Mouse (Mus musculus) stomach, embryonic 15.5 days (tissue): Measurements from ENCODE around the gene Schip1. TPM values are rescaled to one million over a fixed set of nuclear protein-coding genes. Genes with fewer than 3 reads are reported as not detected.

Source experiments
- ATAC-seq: fragments of 200-750 bp; cut with Nextera tagmentation; 2 replicates; pipeline ENCODE4 v1.8.0; 2017; ENCODE audit warnings: low read depth, moderate number of reproducible peaks, moderate TSS enrichment; ENCODE audit not compliant: insufficient read depth, low FRiP score
- H3K27ac ChIP-seq: fragments of 300-500 bp; sonication (generic); 2 replicates; pipeline ENCODE4 v1.5.1; 2015; ENCODE audit warnings: mild to moderate bottlenecking, inconsistent platforms
- H3K27me3 ChIP-seq: fragments of 300-500 bp; sonication (generic); replicated peaks from 2 replicates; pipeline ENCODE4 v1.6.1; 2015; ENCODE audit warnings: inconsistent platforms
- H3K36me3 ChIP-seq: fragments of 300-500 bp; sonication (generic); 2 replicates; pipeline ENCODE4 v1.6.1; 2015; ENCODE audit warnings: inconsistent platforms
- H3K4me1 ChIP-seq: fragments of 300-500 bp; sonication (generic); 2 replicates; pipeline ENCODE4 v1.6.1; 2015; ENCODE audit warnings: inconsistent platforms
- H3K4me2 ChIP-seq: fragments of 300-500 bp; sonication (generic); 2 replicates; pipeline ENCODE4 v1.6.1; 2015; ENCODE audit warnings: mild to moderate bottlenecking, inconsistent platforms
- H3K4me3 ChIP-seq: fragments of 300-500 bp; sonication (generic); replicated peaks from 2 replicates; pipeline ENCODE4 v1.5.1; 2015; ENCODE audit warnings: inconsistent platforms
- H3K9ac ChIP-seq: fragments of 300-500 bp; sonication (generic); 2 replicates; pipeline ENCODE4 v1.6.1; 2015; ENCODE audit warnings: inconsistent platforms
- H3K9me3 ChIP-seq: fragments of 300-500 bp; sonication (generic); 2 replicates; pipeline ENCODE4 v1.6.1; 2016; ENCODE audit warnings: inconsistent platforms
- WGBS: fragments of 180-500 bp; shearing (Covaris S2); methylation state at CpG from one replicate; pipeline ENCODE4 v1.1.7; 2015; 5-methylcytosine and 5-hydroxymethylcytosine counted together
- polyA plus RNA-seq: library from polyadenylated mRNA; unstranded; fragments of >200 nt; fragmentation: Nextera tagmentation; extraction: Ambion mirVana; gene quantifications from 2 replicates; pipeline ENCODE4 v1.2.1, GENCODE M21; 2015

Schip1 gene
- polyA plus RNA-seq, 1 experiment from 2014 or later: 49.4 TPM

DNA sequence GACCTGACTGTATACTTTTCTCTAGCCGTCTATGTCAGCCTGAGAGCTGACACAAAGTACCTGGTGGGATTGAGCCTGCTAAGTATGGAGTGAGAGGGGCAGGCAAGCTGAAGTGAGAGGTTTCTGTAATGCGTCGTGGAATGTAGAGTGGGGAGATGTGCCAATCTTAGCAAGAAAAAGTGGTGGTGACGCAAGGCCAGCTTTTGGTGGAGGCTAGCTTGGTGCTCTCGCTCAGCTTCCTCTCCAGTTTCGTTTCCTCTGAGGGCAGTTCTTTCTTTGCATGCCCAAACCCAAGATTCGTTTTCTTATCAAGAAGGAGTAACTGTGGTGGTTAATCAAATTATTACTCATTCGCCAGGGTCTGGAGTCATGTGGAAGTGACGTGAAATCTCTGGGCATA is 492.3 kb downstream of the Schip1 start:
- Histone ChIP-seq H3K36me3 (no peaks in the 10 kb centered on the region), H3K4me2 (no peak overlapping the region), H3K4me3 (no peak overlapping the region), H3K9ac (no peak overlapping the region), H3K4me1 (0 out of 2 replicates have a peak, but pooled peaks cover 3% of the 10 kb centered on the region), H3K9me3 (no peaks in the 10 kb centered on the region), H3K27me3 (no peaks in the 10 kb centered on the region), H3K27ac (no peak overlapping the region)
- 89% methylated on average over 9 of the region's 9 CpGs for WGBS
- ATAC-seq: no peak

DNA sequence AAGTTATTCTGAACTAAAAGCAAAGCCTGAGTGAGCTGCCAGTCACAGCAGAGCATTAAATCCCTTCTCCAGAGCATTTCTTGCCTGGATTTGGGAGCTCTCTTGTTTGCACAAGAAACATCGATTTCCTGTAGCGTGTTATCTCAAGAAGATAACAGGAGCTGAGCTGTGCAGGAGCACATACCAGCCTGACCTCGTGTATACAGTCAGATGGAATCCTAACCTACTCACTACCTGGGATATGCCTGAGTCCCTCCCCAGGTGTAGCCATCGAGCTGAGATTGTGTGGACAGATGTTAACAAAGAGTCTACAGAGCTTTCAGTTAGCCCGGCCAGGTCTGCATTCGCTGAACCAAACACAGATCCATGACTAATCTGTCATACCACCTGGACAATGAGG is 494.1 kb downstream of the Schip1 start:
- peak; percentile 50; the same call in 1 of the 2 replicates for ATAC-seq
- Histone ChIP-seq H3K4me3 (no peak overlapping the region), H3K4me1 (0 out of 2 replicates have a peak, but pooled peaks cover 3% of the 10 kb centered on the region), H3K27me3 (no peaks in the 10 kb centered on the region), H3K27ac (no peak overlapping the region), H3K9ac (no peak overlapping the region), H3K9me3 (no peaks in the 10 kb centered on the region), H3K4me2 (no peak overlapping the region), H3K36me3 (no peaks in the 10 kb centered on the region)
- WGBS: 40% methylated on average over 6 of the region's 6 CpGs

GRCm38 (mm10) chr3:68560057-68560456 is 495.5 kb downstream of the Schip1 start:
- 79% methylated on average over 5 of the region's 5 CpGs for WGBS
- no peak overlapping the region for H3K4me3 ChIP-seq
- H3K27me3 ChIP-seq: no peaks in the 10 kb centered on the region
- 0 out of 2 replicates have a peak, but pooled peaks cover 3% of the 10 kb centered on the region for H3K4me1 ChIP-seq
- no peaks in the 10 kb centered on the region for H3K9me3 ChIP-seq
- no peak overlapping the region for H3K4me2 ChIP-seq
- no peak for ATAC-seq
- no peak overlapping the region for H3K9ac ChIP-seq
- no peaks in the 10 kb centered on the region for H3K36me3 ChIP-seq
- no peak overlapping the region for H3K27ac ChIP-seq

DNA sequence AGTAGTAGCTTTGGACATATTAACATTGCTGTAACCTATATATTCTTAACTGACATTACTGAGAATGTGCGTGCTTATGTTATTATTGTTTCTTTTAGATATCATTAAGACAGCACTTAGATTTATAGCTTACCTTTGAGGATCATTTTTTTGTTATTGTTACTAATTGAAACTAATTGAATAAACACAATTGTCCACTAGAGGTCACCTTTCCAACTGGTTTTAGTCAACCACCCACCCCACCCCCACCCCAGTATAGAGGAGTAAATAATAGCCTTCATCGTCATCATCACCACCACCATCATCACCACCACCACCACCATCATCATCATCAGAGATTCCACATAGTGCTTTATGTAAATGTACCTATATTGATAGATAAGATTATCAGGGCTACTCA is 498.2 kb downstream of the Schip1 start:
- H3K27me3 ChIP-seq: no peaks in the 10 kb centered on the region
- H3K4me1 ChIP-seq: 0 out of 2 replicates have a peak, but pooled peaks cover 3% of the 10 kb centered on the region
- no peak overlapping the region for H3K27ac ChIP-seq
- no peak overlapping the region for H3K4me2 ChIP-seq
- WGBS: 74% methylated on average over 2 of the region's 2 CpGs
- ATAC-seq: no peak
- H3K9ac ChIP-seq: no peak overlapping the region
- no peaks in the 10 kb centered on the region for H3K9me3 ChIP-seq
- H3K36me3 ChIP-seq: no peaks in the 10 kb centered on the region
- no peak overlapping the region for H3K4me3 ChIP-seq

- no peak overlapping the region for H3K4me3 ChIP-seq
- no peak for ATAC-seq
- no peaks in the 10 kb centered on the region for H3K27me3 ChIP-seq
- no peaks in the 10 kb centered on the region for H3K9me3 ChIP-seq
- H3K4me2 ChIP-seq: no peak overlapping the region
- no peaks in the 10 kb centered on the region for H3K36me3 ChIP-seq
- H3K4me1 ChIP-seq: 0 out of 2 replicates have a peak, but pooled peaks cover 2% of the 10 kb centered on the region
- 65% methylated on average over 8 of the region's 8 CpGs for WGBS
- H3K27ac ChIP-seq: no peak overlapping the region
- no peak overlapping the region for H3K9ac ChIP-seq
Observed at GRCm38 (mm10) chr3:68563922-68564321, 499.3 kb downstream of the Schip1 start.

DNA sequence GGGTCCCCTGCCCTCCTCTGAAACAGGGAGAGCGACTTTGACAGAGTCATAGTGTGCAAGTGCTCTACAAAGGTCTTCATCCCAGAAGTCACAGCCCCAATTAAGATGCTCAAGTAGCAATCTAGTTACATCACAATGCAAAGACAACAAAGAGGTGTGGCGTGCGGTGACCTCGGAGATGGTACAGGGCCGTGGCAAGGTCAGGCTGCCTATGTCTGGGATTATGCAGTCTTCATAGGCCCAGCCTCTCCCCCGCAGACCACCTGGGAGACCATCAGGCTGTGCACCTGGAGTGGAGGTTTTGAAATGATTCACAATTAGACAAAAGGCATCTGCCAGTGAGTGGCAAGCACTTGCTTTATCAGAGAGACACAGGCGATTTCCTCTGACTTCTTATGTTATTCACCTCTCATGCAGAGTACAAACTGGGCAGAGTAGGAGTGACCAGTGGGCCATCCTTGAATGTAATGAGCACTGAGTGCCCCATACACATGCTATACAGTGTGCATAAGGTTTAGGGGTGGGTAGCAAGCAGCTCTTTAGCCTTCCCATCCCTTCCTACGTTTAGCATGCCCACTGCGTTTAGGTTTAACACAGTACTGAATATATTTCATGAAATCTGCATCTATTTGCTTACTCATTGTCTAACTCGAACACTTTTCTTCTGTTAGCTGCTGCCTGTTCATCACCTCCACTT is 500.5 kb downstream of the Schip1 start:
- H3K4me3 ChIP-seq: no peak overlapping the region
- H3K9me3 ChIP-seq: no peaks in the 10 kb centered on the region
- H3K4me2 ChIP-seq: no peak overlapping the region
- WGBS: 75% methylated on average over 10 of the region's 10 CpGs
- no peaks in the 10 kb centered on the region for H3K27me3 ChIP-seq
- no peaks in the 10 kb centered on the region for H3K36me3 ChIP-seq
- no peaks in the 10 kb centered on the region for H3K4me1 ChIP-seq
- no peak overlapping the region for H3K9ac ChIP-seq
- ATAC-seq: no peak
- no peak overlapping the region for H3K27ac ChIP-seq

- H3K27ac ChIP-seq: no peak overlapping the region
- 77% methylated on average over 4 of the region's 4 CpGs for WGBS
- no peaks in the 10 kb centered on the region for H3K4me1 ChIP-seq
- no peaks in the 10 kb centered on the region for H3K9me3 ChIP-seq
- no peak overlapping the region for H3K9ac ChIP-seq
- ATAC-seq: no peak
- H3K36me3 ChIP-seq: no peaks in the 10 kb centered on the region
- no peak overlapping the region for H3K4me3 ChIP-seq
- H3K4me2 ChIP-seq: no peak overlapping the region
- no peaks in the 10 kb centered on the region for H3K27me3 ChIP-seq
Observed at GRCm38 (mm10) chr3:68565675-68566055, 501.1 kb downstream of the Schip1 start.

- Histone ChIP-seq H3K27ac (no peak overlapping the region), H3K27me3 (no peaks in the 10 kb centered on the region), H3K4me2 (no peak overlapping the region), H3K9me3 (no peaks in the 10 kb centered on the region), H3K9ac (no peak overlapping the region), H3K4me3 (no peak overlapping the region), H3K4me1 (peaks cover 3% of the 10 kb centered on the region; the same call in 1 of the 2 replicates), H3K36me3 (no peaks in the 10 kb centered on the region)
- 58% methylated on average over 7 of the region's 7 CpGs for WGBS
- ATAC-seq: no peak
Observed at GRCm38 (mm10) chr3:68567581-68567980, 503.0 kb downstream of the Schip1 start.

- peaks cover 3% of the 10 kb centered on the region; the same call in 1 of the 2 replicates for H3K4me1 ChIP-seq
- H3K9me3 ChIP-seq: no peaks in the 10 kb centered on the region
- no peak overlapping the region for H3K4me2 ChIP-seq
- no peaks in the 10 kb centered on the region for H3K27me3 ChIP-seq
- no peak overlapping the region for H3K27ac ChIP-seq
- no peak overlapping the region for H3K4me3 ChIP-seq
- WGBS: 71% methylated on average over 3 of the region's 3 CpGs
- no peak overlapping the region for H3K9ac ChIP-seq
- ATAC-seq: no peak
- no peaks in the 10 kb centered on the region for H3K36me3 ChIP-seq
Observed at GRCm38 (mm10) chr3:68568149-68568548, 503.5 kb downstream of the Schip1 start.

DNA sequence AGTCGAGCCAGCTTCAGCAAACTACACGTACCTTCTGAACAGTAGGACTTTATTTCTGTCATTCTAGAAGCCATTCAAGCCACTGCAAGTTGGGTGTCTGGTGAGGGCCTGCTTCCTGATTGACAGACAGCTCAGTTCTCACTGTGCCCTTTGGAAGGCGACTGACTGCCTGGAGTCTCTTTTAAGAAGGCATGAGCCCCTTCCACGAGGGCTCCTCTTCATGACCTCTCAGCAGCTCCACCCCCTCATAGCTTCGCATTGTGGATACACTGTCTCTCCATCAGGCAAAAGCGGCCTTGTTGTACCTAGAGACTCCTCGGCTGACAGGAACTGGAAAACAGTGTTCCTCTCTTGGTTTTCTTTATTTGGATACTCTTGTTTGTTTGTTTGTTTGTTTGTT is 504.1 kb downstream of the Schip1 start:
- ATAC-seq: no peak
- no peak overlapping the region for H3K9ac ChIP-seq
- no peak overlapping the region for H3K4me3 ChIP-seq
- no peaks in the 10 kb centered on the region for H3K36me3 ChIP-seq
- no peaks in the 10 kb centered on the region for H3K9me3 ChIP-seq
- H3K27ac ChIP-seq: no peak overlapping the region
- H3K4me1 ChIP-seq: peaks cover 3% of the 10 kb centered on the region; the same call in 1 of the 2 replicates
- H3K27me3 ChIP-seq: no peaks in the 10 kb centered on the region
- no peak overlapping the region for H3K4me2 ChIP-seq
- WGBS: 67% methylated on average over 7 of the region's 7 CpGs

DNA sequence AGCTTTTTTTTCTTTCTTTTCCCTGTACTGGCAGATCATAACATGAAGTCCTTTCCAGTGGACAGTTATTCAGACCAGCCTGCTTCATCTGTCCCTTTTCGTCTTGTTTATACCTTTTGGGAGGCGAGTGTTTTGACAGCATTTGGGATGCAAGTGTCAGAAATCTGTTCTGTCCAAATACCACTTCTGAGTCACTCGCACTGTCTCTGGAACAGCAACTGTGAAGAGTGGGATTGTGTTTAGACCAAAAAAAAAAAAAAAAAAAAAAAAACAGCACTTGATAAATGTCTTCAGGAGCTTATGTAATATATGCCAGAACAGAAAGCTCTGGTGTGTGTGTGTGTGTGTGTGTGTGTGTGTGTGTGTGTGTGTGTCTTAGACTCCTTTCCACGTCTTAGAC is 505.7 kb downstream of the Schip1 start:
- H3K9ac ChIP-seq: no peak overlapping the region
- WGBS: 44% methylated on average over 4 of the region's 4 CpGs
- H3K27ac ChIP-seq: no peak overlapping the region
- no peak overlapping the region for H3K4me2 ChIP-seq
- H3K27me3 ChIP-seq: no peaks in the 10 kb centered on the region
- no peaks in the 10 kb centered on the region for H3K9me3 ChIP-seq
- peak; percentile 11; the same call in 1 of the 2 replicates for ATAC-seq
- H3K4me1 ChIP-seq: peaks cover 7% of the 10 kb centered on the region
- no peak overlapping the region for H3K4me3 ChIP-seq
- H3K36me3 ChIP-seq: no peaks in the 10 kb centered on the region

DNA sequence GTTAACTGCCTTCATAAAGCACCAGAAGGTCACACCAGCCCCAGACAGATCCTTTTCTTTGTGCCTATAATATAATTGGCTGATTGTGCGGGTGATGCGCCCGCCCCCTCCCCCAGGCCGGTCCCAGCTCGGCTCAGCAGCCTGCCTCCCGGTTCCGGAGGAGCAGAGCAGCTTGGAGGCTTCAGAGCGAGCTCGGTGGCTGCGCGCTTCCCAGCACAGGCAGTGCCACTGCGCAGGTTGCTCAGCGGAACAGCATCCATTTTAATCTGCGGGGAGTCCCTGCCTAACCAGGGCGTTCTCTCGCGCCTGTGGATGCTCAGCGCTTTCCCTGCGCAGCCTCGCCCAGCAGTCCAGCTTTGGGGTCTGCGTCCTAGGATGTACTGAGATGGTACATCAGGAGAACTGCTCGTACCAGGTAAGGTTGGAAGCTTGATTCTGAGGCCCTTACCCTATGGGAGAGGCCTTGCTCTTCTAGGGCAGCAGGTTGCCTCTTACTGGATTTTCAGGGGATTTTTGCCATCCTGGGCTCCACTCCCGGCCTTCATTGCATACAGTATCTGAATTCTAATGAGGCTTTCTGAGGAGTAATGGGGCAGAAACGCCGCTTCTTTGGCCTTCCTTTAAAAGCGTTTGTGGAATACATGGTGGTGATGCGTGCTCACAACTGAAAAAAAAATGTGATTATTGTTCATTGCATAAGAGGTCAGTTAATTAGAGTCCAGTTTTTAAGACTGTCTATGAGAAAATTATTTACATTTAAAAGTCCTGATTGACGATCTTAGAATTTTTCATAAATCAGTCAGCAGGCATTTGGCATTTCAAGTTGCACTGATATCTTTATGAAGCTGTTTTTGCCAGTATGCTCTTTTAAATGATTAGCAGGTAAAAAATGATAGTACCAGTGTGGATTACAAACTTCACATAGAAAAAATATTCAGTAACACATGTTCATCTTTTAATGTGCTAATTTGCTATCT is 507.9 kb downstream of the Schip1 start:
- H3K4me1 ChIP-seq: peaks cover 20% of the 10 kb centered on the region
- WGBS: 27% methylated on average over 28 of the region's 28 CpGs
- ATAC-seq: peak; percentile 49; the same call in 1 of the 2 replicates
- H3K4me3 ChIP-seq: peak overlapping the region; percentile 29
- no peaks in the 10 kb centered on the region for H3K36me3 ChIP-seq
- H3K27ac ChIP-seq: peak overlapping the region; percentile 27; the same call in 1 of the 2 replicates
- no peaks in the 10 kb centered on the region for H3K9me3 ChIP-seq
- H3K9ac ChIP-seq: no peak overlapping the region
- no peaks in the 10 kb centered on the region for H3K27me3 ChIP-seq
- H3K4me2 ChIP-seq: peak overlapping the region; percentile 44
